Mouse (Mus musculus) gastrocnemius, adult 2 months (tissue): Measurements from ENCODE around the gene Prkci. TPM values are rescaled to one million over a fixed set of nuclear protein-coding genes. Genes with fewer than 3 reads are reported as not detected.

Experiments used
- DNase-seq: peaks from one replicate; pipeline ENCODE4 v3.0.0; 2022
- H3K27ac ChIP-seq: fragments of 200-600 bp; 2 replicates; pipeline ENCODE4 v1.8.1; 2022; ENCODE audit warnings: mild to moderate bottlenecking
- H3K4me3 ChIP-seq: fragments of 200-600 bp; 2 replicates; pipeline ENCODE4 v1.8.1; 2022; ENCODE audit warnings: mild to moderate bottlenecking, moderate library complexity
- CTCF ChIP-seq: fragments of 200-600 bp; IDR thresholded peaks from 2 replicates; pipeline ENCODE4 v1.8.1; 2022; ENCODE audit warnings: antibody characterized with exemption, mild to moderate bottlenecking, moderate library complexity
- intact Hi-C: fragments of 180-260 bp; cut with DNase I; formaldehyde crosslinking; loops from one replicate; pipeline ENCODE4 v1.15.1; 2025
- total RNA-seq, 2 experiments: library from RNA; stranded (reverse); gene quantifications; 2 replicates each; pipeline ENCODE4 v1.2.3; 2021

Gene Prkci
- total RNA-seq, 2 experiments from 2014 or later: 4.3 to 6.3 TPM

- H3K4me3 ChIP-seq: no peak overlapping the region
- intact Hi-C loops: no loop called here
- no peak for TF ChIP-seq CTCF
- DNase-seq: no peak
- H3K27ac ChIP-seq: peak overlapping the region; percentile 66
These were observed 4.0 kb downstream of the Prkci start for GRCm38 (mm10) chr3:30999401-31000017.

DNA sequence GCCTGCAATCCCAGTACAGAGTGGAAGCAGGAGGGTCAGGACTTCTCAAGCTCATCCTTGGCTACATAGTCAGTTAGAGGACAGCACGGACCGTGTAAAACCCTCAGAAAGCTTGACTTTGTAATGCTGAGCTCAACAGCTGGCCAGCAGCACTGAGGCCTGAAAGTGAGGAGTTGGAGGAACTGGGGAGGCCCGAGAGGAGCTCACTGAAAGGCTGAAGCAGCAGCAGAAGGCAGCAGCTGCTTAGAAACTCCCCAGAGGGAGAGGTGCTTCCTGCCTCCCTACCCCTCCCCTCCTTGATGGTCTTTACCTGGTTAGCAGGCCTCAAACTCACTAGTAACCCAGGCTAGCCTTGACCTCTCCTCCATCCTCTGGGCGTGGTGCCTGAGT lies 4.5 kb downstream of the Prkci start:
- no peak overlapping the region for H3K4me3 ChIP-seq
- TF ChIP-seq CTCF: no peak
- DNase-seq: peak; percentile 25
- intact Hi-C loops: no loop called here
- peak overlapping the region; percentile 66 for H3K27ac ChIP-seq

DNA sequence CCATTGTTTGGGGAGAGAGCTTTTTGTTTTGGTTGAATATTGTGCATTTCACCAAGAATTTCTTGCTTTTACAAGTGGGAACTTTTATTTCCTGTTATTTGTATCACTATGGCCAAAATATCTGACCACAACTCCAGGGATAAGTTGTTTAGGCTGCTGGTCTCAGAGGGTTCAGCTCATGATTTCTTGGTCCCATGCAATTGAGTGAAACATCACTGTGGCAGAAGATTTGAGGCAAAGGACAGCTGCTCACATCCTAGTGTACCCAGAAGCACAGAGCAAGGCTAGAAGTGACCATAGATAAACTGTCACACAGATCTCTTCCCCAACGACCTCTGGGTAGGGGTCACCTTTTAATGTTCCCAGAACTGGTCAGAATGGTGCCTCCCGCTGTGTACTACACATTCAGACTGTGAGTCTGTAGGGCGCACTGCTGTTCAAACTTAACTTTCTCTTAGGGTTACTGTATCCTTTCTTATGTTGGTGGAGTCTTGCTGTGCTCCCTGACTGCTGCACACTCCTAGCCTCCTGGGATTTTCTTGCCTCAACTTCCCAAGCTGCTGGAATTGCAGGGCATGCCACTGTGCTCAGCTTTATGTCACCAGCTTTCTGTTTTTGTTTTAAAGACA lies 5.6 kb downstream of the Prkci start:
- intact Hi-C loops: no loop called here
- Histone ChIP-seq H3K4me3 (no peak overlapping the region), H3K27ac (no peak overlapping the region)
- DNase-seq: no peak
- no peak for TF ChIP-seq CTCF

- TF ChIP-seq CTCF: no peak
These were observed 9.0 kb downstream of the Prkci start for GRCm38 (mm10) chr3:31004320-31005209.

DNA sequence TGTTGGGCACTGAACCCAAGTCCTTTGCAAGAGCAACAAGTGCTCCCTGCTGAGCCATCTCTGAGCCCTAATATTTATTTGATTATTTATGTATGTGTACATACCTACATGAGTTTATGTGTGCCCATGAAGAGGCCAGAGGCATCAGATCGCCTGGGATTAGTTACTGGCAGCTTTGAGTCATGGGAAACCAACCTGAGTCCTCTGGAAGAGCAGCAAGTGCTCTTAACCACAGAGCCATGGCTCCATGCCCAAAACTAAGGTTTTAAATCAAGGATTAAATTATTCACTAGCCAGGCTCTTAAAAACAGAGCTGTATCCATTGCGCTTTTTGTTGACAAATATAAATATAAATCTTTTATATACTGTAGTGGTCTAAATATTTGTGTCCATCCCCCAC lies 18.8 kb downstream of the Prkci start:
- intact Hi-C loops: no loop called here
- TF ChIP-seq CTCF: no peak

More at GRCm38 (mm10) chr3:31004320-31005209, 9.0 kb downstream of the Prkci start:
- Histone ChIP-seq H3K4me3 (no peak overlapping the region), H3K27ac (no peak overlapping the region)
- intact Hi-C loops: no loop called here
- DNase-seq: no peak

DNA sequence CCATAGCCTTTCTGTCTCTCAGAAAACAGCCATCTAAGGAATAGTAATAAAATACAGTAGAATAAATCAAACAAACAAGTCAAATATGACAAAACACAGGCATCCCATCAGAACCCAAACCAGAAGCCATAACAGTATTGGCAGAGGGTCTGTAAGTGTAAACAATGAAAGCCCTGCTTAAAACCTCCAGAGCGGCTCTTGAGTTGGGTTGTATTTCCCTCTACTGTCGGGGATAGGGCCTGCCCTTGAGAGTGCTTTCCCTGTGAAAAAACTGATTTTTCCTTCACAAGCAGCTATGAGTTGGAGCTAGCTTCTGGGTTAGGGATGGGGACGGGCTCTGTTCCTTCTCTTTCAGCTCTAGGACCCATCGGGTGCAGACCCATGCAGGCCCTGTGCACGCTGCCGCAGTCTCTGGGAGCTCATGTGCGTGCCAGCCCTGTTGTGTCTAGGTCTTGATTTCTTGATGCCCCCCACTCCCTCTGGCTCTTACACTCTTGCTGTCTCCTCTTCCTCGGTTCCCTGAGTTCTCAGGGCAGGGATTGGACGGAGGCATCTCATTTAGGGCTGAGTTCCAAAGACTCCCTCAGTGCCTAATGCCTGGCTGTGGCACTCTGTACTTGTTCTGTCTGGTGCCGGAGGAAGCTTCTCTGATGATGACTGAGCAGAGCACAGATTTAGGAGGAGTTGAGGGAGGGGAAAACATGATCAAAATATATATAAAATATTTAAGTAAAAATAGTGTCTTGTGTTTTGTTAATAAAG lies 20.3 kb downstream of the Prkci start:
- no peak for DNase-seq
- TF ChIP-seq CTCF: no peak
- Histone ChIP-seq H3K27ac (peak overlapping the region; percentile 5; the same call in 1 of the 2 replicates), H3K4me3 (no peak overlapping the region)
- intact Hi-C loops: no loop called here

More for the DNA sequence above, 18.8 kb downstream of the Prkci start:
- no peak overlapping the region for H3K4me3 ChIP-seq
- no peak overlapping the region for H3K27ac ChIP-seq
- no peak for DNase-seq

DNA sequence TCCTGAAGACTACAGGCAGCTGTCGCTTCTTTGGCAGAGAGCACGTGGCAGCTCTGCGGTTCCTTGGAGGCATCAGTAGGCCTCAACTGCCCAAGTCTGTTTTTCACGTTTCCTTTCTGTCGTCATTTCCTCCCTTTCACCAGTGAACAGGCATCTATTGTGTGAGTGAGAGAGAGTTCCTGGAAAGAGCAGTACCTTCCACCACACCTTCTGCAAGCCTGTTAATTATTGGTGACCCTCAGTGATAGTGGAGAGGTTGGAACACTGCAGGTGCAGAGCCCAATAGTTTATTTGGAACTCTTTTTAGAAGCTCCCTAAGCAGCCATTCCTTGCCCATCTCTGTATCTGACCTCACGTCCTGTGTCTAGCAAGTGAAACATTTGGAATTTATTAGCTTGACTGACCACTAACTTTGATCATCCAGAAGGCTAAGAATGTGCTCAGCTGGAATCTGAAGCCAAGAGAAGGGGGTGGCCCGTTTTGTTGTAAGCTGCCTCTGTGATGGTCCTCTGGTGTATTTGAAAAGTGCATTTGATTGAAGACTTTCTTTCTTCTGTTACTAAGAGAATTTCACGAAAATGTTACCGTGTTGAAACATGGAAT lies 21.1 kb downstream of the Prkci start:
- DNase-seq: no peak
- peak overlapping the region; percentile 8; the same call in 1 of the 2 replicates for H3K27ac ChIP-seq
- intact Hi-C loops: no loop called here
- no peak overlapping the region for H3K4me3 ChIP-seq
- no peak for TF ChIP-seq CTCF

DNA sequence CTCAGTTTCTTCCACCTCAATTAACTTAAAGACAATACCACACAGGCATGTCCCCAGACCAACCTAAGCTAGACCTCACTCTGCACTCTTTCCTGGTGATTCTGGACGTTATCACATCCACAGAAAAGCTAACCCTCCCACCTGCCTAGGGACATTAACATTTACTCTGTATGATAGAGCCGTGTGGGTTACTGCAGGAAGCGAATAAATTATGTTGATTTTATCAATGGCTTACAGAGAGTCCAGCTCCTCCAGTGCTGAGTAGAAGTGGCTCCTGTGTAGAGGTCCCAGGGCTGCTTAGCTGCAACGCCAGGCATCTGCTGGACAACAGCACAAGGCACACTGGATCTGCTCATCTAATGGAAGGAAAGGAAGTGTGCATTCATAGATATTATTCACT lies 22.1 kb downstream of the Prkci start:
- no peak for TF ChIP-seq CTCF
- no peak for DNase-seq
- intact Hi-C loops: no loop called here
- Histone ChIP-seq H3K27ac (no peak overlapping the region), H3K4me3 (no peak overlapping the region)

- TF ChIP-seq CTCF: no peak
- Histone ChIP-seq H3K27ac (no peak overlapping the region), H3K4me3 (no peak overlapping the region)
- intact Hi-C loops: no loop called here
- DNase-seq: no peak
These were observed 23.7 kb downstream of the Prkci start for GRCm38 (mm10) chr3:31019287-31019686.

- no peak overlapping the region for H3K4me3 ChIP-seq
- intact Hi-C loops: no loop called here
These were observed 24.4 kb downstream of the Prkci start for GRCm38 (mm10) chr3:31019793-31020447.

DNA sequence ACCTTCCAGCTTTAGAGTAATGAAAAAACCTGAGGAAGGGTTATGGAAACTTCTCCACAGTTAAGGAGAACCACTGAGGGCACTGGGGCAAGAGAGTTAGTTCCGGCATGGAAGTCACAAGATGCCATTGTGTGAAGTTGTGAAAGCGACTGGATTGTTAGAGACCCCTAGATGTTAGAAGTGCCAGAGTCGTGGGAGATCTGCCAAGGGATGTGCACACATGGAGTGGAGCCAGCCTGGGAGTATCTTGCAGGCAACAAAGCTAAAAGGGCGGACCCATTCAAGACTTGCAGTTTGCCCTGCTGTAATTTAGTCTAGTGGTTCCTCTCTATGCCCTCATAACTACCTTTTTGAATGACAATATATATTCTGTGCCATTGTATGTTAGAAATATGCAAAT lies 25.1 kb downstream of the Prkci start:
- intact Hi-C loops: no loop called here
- Histone ChIP-seq H3K27ac (no peak overlapping the region), H3K4me3 (no peak overlapping the region)
- no peak for DNase-seq
- TF ChIP-seq CTCF: no peak

More at GRCm38 (mm10) chr3:31019793-31020447, 24.4 kb downstream of the Prkci start:
- TF ChIP-seq CTCF: no peak
- DNase-seq: no peak
- no peak overlapping the region for H3K27ac ChIP-seq
